In genomic region chr8:70758308-70758615, GRCm38 (mm10) we compare ENCODE assay signal across 14 mouse cellular contexts. TPM values are rescaled to one million over a fixed set of nuclear protein-coding genes. Genes with fewer than 3 reads are reported as not detected.
A peak's percentile ranks its signal among the peaks of the same experiment; 100 is the strongest.
DNase-seq lines count a peak whose midpoint lies in the region; ATAC-seq and TF ChIP-seq lines count a peak whose summit lies in the region.
"Had no signal": no experiment of that assay in that cellular context is flagged by ENCODE, and none has a peak within 500 bp of the region (broad histone marks: within the 10 kb centered on the region; RNA-seq: fewer than 3 reads in every experiment).

No protein-coding gene starts in this region.

- H3K9ac ChIP-seq in forebrain, embryonic 13.5 days = no peak overlapping the region
- H3K9ac ChIP-seq in forebrain, embryonic 12.5 days = no peak overlapping the region
- no peak overlapping the region for H3K9ac ChIP-seq in kidney, embryonic 15.5 days
- H3K9ac ChIP-seq in stomach, postnatal 0 days (ENCODE audit: low read length) = 0 out of 2 replicates have a peak overlapping the region, but pooled peaks have one; percentile 8
- H3K9ac ChIP-seq: liver, embryonic 14.5 days had no signal

- DNase-seq in kidney, adult 8-10 months = no peak
- DNase-seq in ovary, postnatal 36 days (ENCODE audit: low spot score) = peak; percentile 13
- no peak for DNase-seq in ovary, postnatal 10 days (ENCODE audit: low spot score)
- peak; percentile 11 for DNase-seq in stomach, postnatal 0 days (ENCODE audit: low spot score)
- no peak for DNase-seq in retina, postnatal 1 day
- DNase-seq: kidney, postnatal 14 days had no signal

- ATAC-seq in forebrain, embryonic 13.5 days = no peak
- ATAC-seq in forebrain, embryonic 12.5 days (ENCODE audit: low FRiP score) = no peak
- ATAC-seq in kidney, embryonic 15.5 days (replicated peaks; ENCODE audit: low FRiP score) = no peak
- ATAC-seq in stomach, postnatal 0 days (ENCODE audit: low FRiP score, low TSS enrichment) = no peak

- 84% methylated on average over 7 of the region's 7 CpGs for WGBS in forebrain, embryonic 13.5 days
- WGBS in forebrain, embryonic 12.5 days = 94% methylated on average over 7 of the region's 7 CpGs
- 85% methylated on average over 7 of the region's 7 CpGs for WGBS in kidney, embryonic 15.5 days
- 86% methylated on average over 7 of the region's 7 CpGs for WGBS in stomach, postnatal 0 days

- H3K4me3 ChIP-seq in forebrain, embryonic 13.5 days = no peak overlapping the region
- H3K4me3 ChIP-seq in forebrain, embryonic 12.5 days (replicated peaks) = no peak overlapping the region
- H3K4me3 ChIP-seq in kidney, embryonic 15.5 days (replicated peaks) = no peak overlapping the region
- H3K4me3 ChIP-seq in stomach, postnatal 0 days (ENCODE audit: low read depth, low read length) = no peak overlapping the region
- H3K4me3 ChIP-seq: embryonic facial prominence, embryonic 13.5 days had no signal

- H3K36me3 ChIP-seq in forebrain, embryonic 13.5 days (ENCODE audit: poor library complexity, severe bottlenecking) = peaks cover 22% of the 10 kb centered on the region
- H3K36me3 ChIP-seq in forebrain, embryonic 12.5 days (replicated peaks) = peaks cover 25% of the 10 kb centered on the region
- H3K36me3 ChIP-seq in kidney, embryonic 15.5 days = peaks cover 38% of the 10 kb centered on the region
- H3K36me3 ChIP-seq in stomach, postnatal 0 days (ENCODE audit: control insufficient read depth, insufficient read depth, low read length) = peaks cover 7% of the 10 kb centered on the region

- peak overlapping the region; percentile 100; the same call in 1 of the 2 replicates for H3K4me2 ChIP-seq in forebrain, embryonic 13.5 days
- H3K4me2 ChIP-seq in forebrain, embryonic 12.5 days = no peak overlapping the region
- no peak overlapping the region for H3K4me2 ChIP-seq in kidney, embryonic 15.5 days
- H3K4me2 ChIP-seq in stomach, postnatal 0 days (replicated peaks; ENCODE audit: low read depth) = no peak overlapping the region
- H3K4me2 ChIP-seq: embryonic facial prominence, embryonic 13.5 days had no signal

- TF ChIP-seq EP300 in stomach, postnatal 0 days (optimal IDR thresholded peaks at IDR 0.05) = no peak

- peaks cover 52% of the 10 kb centered on the region for H3K4me1 ChIP-seq in forebrain, embryonic 13.5 days
- peaks cover 42% of the 10 kb centered on the region for H3K4me1 ChIP-seq in forebrain, embryonic 12.5 days
- peaks cover 67% of the 10 kb centered on the region for H3K4me1 ChIP-seq in kidney, embryonic 15.5 days
- H3K4me1 ChIP-seq in stomach, postnatal 0 days (replicated peaks; ENCODE audit: control insufficient read depth, insufficient read depth) = peaks cover 7% of the 10 kb centered on the region; the same call in 1 of the 2 replicates

- peak overlapping the region; percentile 74 for H3K27ac ChIP-seq in forebrain, embryonic 13.5 days
- H3K27ac ChIP-seq in forebrain, embryonic 12.5 days = no peak overlapping the region
- 0 out of 2 replicates have a peak overlapping the region, but pooled peaks have one; percentile 45 for H3K27ac ChIP-seq in kidney, embryonic 15.5 days
- H3K27ac ChIP-seq in stomach, postnatal 0 days (replicated peaks) = peak overlapping the region; percentile 18; the same call in 1 of the 2 replicates
- H3K27ac ChIP-seq: embryonic facial prominence, embryonic 13.5 days; liver, embryonic 14.5 days had no signal

- no peaks in the 10 kb centered on the region for H3K9me3 ChIP-seq in forebrain, embryonic 13.5 days (replicated peaks)
- H3K9me3 ChIP-seq in forebrain, embryonic 12.5 days = no peaks in the 10 kb centered on the region
- no peaks in the 10 kb centered on the region for H3K9me3 ChIP-seq in kidney, embryonic 15.5 days (replicated peaks)
- H3K9me3 ChIP-seq in stomach, postnatal 0 days (ENCODE audit: control insufficient read depth, low read length) = no peaks in the 10 kb centered on the region
- H3K9me3 ChIP-seq: embryonic facial prominence, embryonic 13.5 days; megakaryocyte, embryonic 14.5 days had no signal

- TF ChIP-seq CTCF in stomach, postnatal 0 days (IDR thresholded peaks at IDR 0.05; ENCODE audit: low read depth) = no peak

- no peaks in the 10 kb centered on the region for H3K27me3 ChIP-seq in forebrain, embryonic 13.5 days
- no peaks in the 10 kb centered on the region for H3K27me3 ChIP-seq in forebrain, embryonic 12.5 days
- H3K27me3 ChIP-seq in kidney, embryonic 15.5 days = no peaks in the 10 kb centered on the region
- H3K27me3 ChIP-seq in stomach, postnatal 0 days (ENCODE audit: control insufficient read depth, insufficient read depth, low read length) = no peaks in the 10 kb centered on the region
- H3K27me3 ChIP-seq: embryonic facial prominence, embryonic 13.5 days; megakaryocyte, embryonic 14.5 days had no signal

RNA-seq across cellular contexts. Expression of gene Mpv17l2, which starts 2.5 kb away (rescaled TPM):
- polyA plus RNA-seq in forebrain, embryonic 13.5 days (2015; fragmentation: Nextera tagmentation; extraction: Ambion mirVana) = 44.8 and 48.0 TPM in 2 replicates
- polyA plus RNA-seq in forebrain, embryonic 12.5 days (2016; fragmentation: Nextera tagmentation; extraction: Ambion mirVana) = 33.2 and 34.5 TPM in 2 replicates
- 46.1 and 48.1 TPM in 2 replicates for polyA plus RNA-seq in kidney, embryonic 15.5 days (2015; fragmentation: Nextera tagmentation; extraction: Ambion mirVana)
- polyA plus RNA-seq in stomach, postnatal 0 days (2015; fragmentation: Nextera tagmentation; extraction: Ambion mirVana) = 77.3 and 80.1 TPM in 2 replicates

RNA-seq across cellular contexts. Expression of gene Rab3a, which starts 3.8 kb away (rescaled TPM):
- polyA plus RNA-seq in forebrain, embryonic 13.5 days (2015; fragmentation: Nextera tagmentation; extraction: Ambion mirVana) = 180 and 188 TPM in 2 replicates
- polyA plus RNA-seq in forebrain, embryonic 12.5 days (2016; fragmentation: Nextera tagmentation; extraction: Ambion mirVana) = 87.8 and 95.4 TPM in 2 replicates
- polyA plus RNA-seq in kidney, embryonic 15.5 days (2015; fragmentation: Nextera tagmentation; extraction: Ambion mirVana) = 15.5 and 18.6 TPM in 2 replicates
- polyA plus RNA-seq in stomach, postnatal 0 days (2015; fragmentation: Nextera tagmentation; extraction: Ambion mirVana) = 18.9 and 19.0 TPM in 2 replicates

RNA-seq across cellular contexts. Expression of gene Pik3r2, which starts 18.3 kb away (rescaled TPM):
- polyA plus RNA-seq in forebrain, embryonic 13.5 days (2015; fragmentation: Nextera tagmentation; extraction: Ambion mirVana) = 84.3 and 84.6 TPM in 2 replicates
- polyA plus RNA-seq in forebrain, embryonic 12.5 days (2016; fragmentation: Nextera tagmentation; extraction: Ambion mirVana) = 72.7 and 79.1 TPM in 2 replicates
- 58.0 and 66.9 TPM in 2 replicates for polyA plus RNA-seq in kidney, embryonic 15.5 days (2015; fragmentation: Nextera tagmentation; extraction: Ambion mirVana)
- 36.8 and 39.0 TPM in 2 replicates for polyA plus RNA-seq in stomach, postnatal 0 days (2015; fragmentation: Nextera tagmentation; extraction: Ambion mirVana)

RNA-seq across cellular contexts. Expression of gene Pde4c, which starts 34.7 kb away (rescaled TPM):
- 0.10 TPM in 1 of 2 replicates, not detected in the other for polyA plus RNA-seq in forebrain, embryonic 13.5 days (2015; fragmentation: Nextera tagmentation; extraction: Ambion mirVana)
- polyA plus RNA-seq in forebrain, embryonic 12.5 days (2016; fragmentation: Nextera tagmentation; extraction: Ambion mirVana) = 0.14 and 0.17 TPM in 2 replicates
- polyA plus RNA-seq in kidney, embryonic 15.5 days (2015; fragmentation: Nextera tagmentation; extraction: Ambion mirVana) = 7.6 and 9.4 TPM in 2 replicates
- 0.27 and 0.35 TPM in 2 replicates for polyA plus RNA-seq in stomach, postnatal 0 days (2015; fragmentation: Nextera tagmentation; extraction: Ambion mirVana)

RNA-seq across cellular contexts. Expression of gene Gm3336, which starts 39.9 kb away (rescaled TPM):
- polyA plus RNA-seq in forebrain, embryonic 13.5 days (2015; fragmentation: Nextera tagmentation; extraction: Ambion mirVana) = not detected in 2 replicates
- not detected in 2 replicates for polyA plus RNA-seq in forebrain, embryonic 12.5 days (2016; fragmentation: Nextera tagmentation; extraction: Ambion mirVana)
- polyA plus RNA-seq in kidney, embryonic 15.5 days (2015; fragmentation: Nextera tagmentation; extraction: Ambion mirVana) = 0.55 and 0.83 TPM in 2 replicates
- 29.7 and 32.2 TPM in 2 replicates for polyA plus RNA-seq in stomach, postnatal 0 days (2015; fragmentation: Nextera tagmentation; extraction: Ambion mirVana)
- polyA plus RNA-seq: C2C12; embryonic facial prominence, embryonic 13.5 days; heart, postnatal 0 days had no signal

Comparison
In these comparisons a context has a peak if more than half of its experiments do, and no peak if none do; other contexts are left out.
1. DNase-seq: peak in ovary, postnatal 36 days (single experiment) and stomach, postnatal 0 days (single experiment); none in kidney, adult 8-10 months (0 of 2), ovary, postnatal 10 days (single experiment) and retina, postnatal 1 day (single experiment).